Mouse (Mus musculus): ENCODE results near the gene Ccdc194. TPM values are rescaled to one million over a fixed set of nuclear protein-coding genes. Genes with fewer than 3 reads are reported as not detected.

The Ccdc194 gene
- total RNA-seq (2017), result not detected in 2 replicates

- ATAC-seq (ENCODE audit: extremely low read depth, insufficient number of reproducible peaks, low FRiP score, poor library complexity, severe bottlenecking), result no peak
Observed at GRCm38 (mm10) chr8:71525226-71526050, at the start of gene Ccdc194. Ccdc194 (minus strand) TSS chr8:71525711.

- ATAC-seq (ENCODE audit: extremely low read depth, insufficient number of reproducible peaks, low FRiP score, poor library complexity, severe bottlenecking), result no peak
Observed at GRCm38 (mm10) chr8:71575020-71575419, 49.5 kb upstream of the Ccdc194 start.

GRCm38 (mm10) chr8:71574426-71574825 lies 48.9 kb upstream of the Ccdc194 start:
- ATAC-seq (ENCODE audit: extremely low read depth, insufficient number of reproducible peaks, low FRiP score, poor library complexity, severe bottlenecking), result no peak

GRCm38 (mm10) chr8:71572847-71573633 lies 47.5 kb upstream of the Ccdc194 start:
- no peak for ATAC-seq (ENCODE audit: extremely low read depth, insufficient number of reproducible peaks, low FRiP score, poor library complexity, severe bottlenecking)

GRCm38 (mm10) chr8:71572077-71572476 lies 46.6 kb upstream of the Ccdc194 start:
- no peak for ATAC-seq (ENCODE audit: extremely low read depth, insufficient number of reproducible peaks, low FRiP score, poor library complexity, severe bottlenecking)

- ATAC-seq (ENCODE audit: extremely low read depth, insufficient number of reproducible peaks, low FRiP score, poor library complexity, severe bottlenecking), result peak; percentile 61
Observed at GRCm38 (mm10) chr8:71570291-71570954, 44.9 kb upstream of the Ccdc194 start.

GRCm38 (mm10) chr8:71569366-71570290 lies 44.1 kb upstream of the Ccdc194 start:
- peak; percentile 48 for ATAC-seq (ENCODE audit: extremely low read depth, insufficient number of reproducible peaks, low FRiP score, poor library complexity, severe bottlenecking)

GRCm38 (mm10) chr8:71568941-71569340 lies 43.4 kb upstream of the Ccdc194 start:
- ATAC-seq (ENCODE audit: extremely low read depth, insufficient number of reproducible peaks, low FRiP score, poor library complexity, severe bottlenecking), result no peak

- no peak for ATAC-seq (ENCODE audit: extremely low read depth, insufficient number of reproducible peaks, low FRiP score, poor library complexity, severe bottlenecking)
Observed at GRCm38 (mm10) chr8:71568387-71568937, 43.0 kb upstream of the Ccdc194 start, which contains the start of gene Slc27a1. Slc27a1 (plus strand) TSS chr8:71568882.

GRCm38 (mm10) chr8:71567587-71567986 lies 42.1 kb upstream of the Ccdc194 start:
- no peak for ATAC-seq (ENCODE audit: extremely low read depth, insufficient number of reproducible peaks, low FRiP score, poor library complexity, severe bottlenecking)

- ATAC-seq (ENCODE audit: extremely low read depth, insufficient number of reproducible peaks, low FRiP score, poor library complexity, severe bottlenecking), result no peak
Observed at GRCm38 (mm10) chr8:71566501-71566900, 41.0 kb upstream of the Ccdc194 start, which contains the start of gene Nxnl1. Nxnl1 (minus strand) TSS chr8:71566601.

- ATAC-seq (ENCODE audit: extremely low read depth, insufficient number of reproducible peaks, low FRiP score, poor library complexity, severe bottlenecking), result no peak
Observed at GRCm38 (mm10) chr8:71563992-71564391, 38.5 kb upstream of the Ccdc194 start.

GRCm38 (mm10) chr8:71562751-71563150 lies 37.2 kb upstream of the Ccdc194 start:
- ATAC-seq (ENCODE audit: extremely low read depth, insufficient number of reproducible peaks, low FRiP score, poor library complexity, severe bottlenecking), result peak; percentile 62

GRCm38 (mm10) chr8:71561401-71561800 lies 35.9 kb upstream of the Ccdc194 start:
- ATAC-seq (ENCODE audit: extremely low read depth, insufficient number of reproducible peaks, low FRiP score, poor library complexity, severe bottlenecking), result peak; percentile 56

GRCm38 (mm10) chr8:71560765-71561164 lies 35.3 kb upstream of the Ccdc194 start:
- no peak for ATAC-seq (ENCODE audit: extremely low read depth, insufficient number of reproducible peaks, low FRiP score, poor library complexity, severe bottlenecking)

- ATAC-seq (ENCODE audit: extremely low read depth, insufficient number of reproducible peaks, low FRiP score, poor library complexity, severe bottlenecking), result no peak
Observed at GRCm38 (mm10) chr8:71560071-71560470, 34.6 kb upstream of the Ccdc194 start.

- ATAC-seq (ENCODE audit: extremely low read depth, insufficient number of reproducible peaks, low FRiP score, poor library complexity, severe bottlenecking), result peak; percentile 21
Observed at GRCm38 (mm10) chr8:71558958-71559690, 33.6 kb upstream of the Ccdc194 start.
